Comparison of ENCODE assay signal across 24 mouse cellular contexts in the genomic region with DNA sequence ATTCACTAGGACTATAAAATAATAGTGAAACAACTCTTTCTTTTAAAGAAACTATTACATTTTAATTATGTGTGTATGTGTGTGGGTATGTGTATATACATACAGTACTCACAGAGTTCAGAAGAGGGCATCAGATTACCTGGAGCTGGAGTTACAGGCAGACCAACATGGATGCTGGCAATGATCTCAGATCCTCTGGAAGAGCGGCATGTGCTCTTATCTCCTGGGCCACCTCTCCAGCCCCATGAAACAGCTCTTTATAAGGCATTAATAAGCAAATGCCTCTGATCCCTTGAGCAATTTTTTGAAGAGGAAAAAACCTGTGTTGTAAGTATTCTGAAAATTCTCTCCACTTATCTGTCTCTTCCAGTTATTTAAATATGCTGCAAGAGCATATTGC. TPM values are rescaled to one million over a fixed set of nuclear protein-coding genes. Genes with fewer than 3 reads are reported as not detected.
DNase-seq lines count a peak whose midpoint lies in the region; ATAC-seq and TF ChIP-seq lines count a peak whose summit lies in the region.
"Had no signal": no experiment of that assay in that cellular context is flagged by ENCODE, and none has a peak within 500 bp of the region (broad histone marks: within the 10 kb centered on the region; RNA-seq: fewer than 3 reads in every experiment).

No protein-coding gene starts in this region.

- no peak overlapping the region for H3K4me3 ChIP-seq in G1E (ENCODE audit: low read depth, low read length)
- no peak overlapping the region for H3K4me3 ChIP-seq in liver, embryonic 12.5 days
- no peak overlapping the region for H3K4me3 ChIP-seq in liver, postnatal 0 days (ENCODE audit: low read depth, low read length)
- H3K4me3 ChIP-seq in lung, postnatal 0 days (ENCODE audit: low read depth, low read length) = no peak overlapping the region
- H3K4me3 ChIP-seq: embryonic facial prominence, embryonic 10.5 days; embryonic facial prominence, embryonic 15.5 days; gastrocnemius, adult 2 months; myocyte; neural tube, embryonic 13.5 days had no signal

- peak; percentile 87 for TF ChIP-seq EP300 in liver, postnatal 0 days (IDR thresholded peaks at IDR 0.05; ENCODE audit: low read depth)
- TF ChIP-seq EP300 in lung, postnatal 0 days (IDR thresholded peaks at IDR 0.05) = no peak

- ATAC-seq in G1E (ENCODE audit: extremely low read depth, insufficient number of reproducible peaks, low FRiP score, poor library complexity, severe bottlenecking) = peak; percentile 54
- peak; percentile 83 for ATAC-seq in liver, embryonic 12.5 days
- ATAC-seq in liver, postnatal 0 days = peak; percentile 91
- ATAC-seq in lung, postnatal 0 days = no peak
- ATAC-seq: forebrain, embryonic 16.5 days; intestine, postnatal 0 days had no signal

- no peaks in the 10 kb centered on the region for H3K27me3 ChIP-seq in G1E (ENCODE audit: insufficient read depth, low read length)
- H3K27me3 ChIP-seq in liver, embryonic 12.5 days (replicated peaks) = no peaks in the 10 kb centered on the region
- H3K27me3 ChIP-seq in liver, postnatal 0 days (ENCODE audit: insufficient read depth, low read length) = no peaks in the 10 kb centered on the region
- H3K27me3 ChIP-seq in lung, postnatal 0 days (replicated peaks; ENCODE audit: insufficient read depth, low read length) = no peaks in the 10 kb centered on the region
- H3K27me3 ChIP-seq: embryonic facial prominence, embryonic 15.5 days; neural tube, embryonic 13.5 days had no signal

- WGBS in liver, embryonic 12.5 days (ENCODE audit: insufficient replicate concordance) = 37% methylated on average over 1 of the region's 1 CpGs
- WGBS in liver, postnatal 0 days (ENCODE audit: insufficient replicate concordance) = 53% methylated on average over 1 of the region's 1 CpGs
- whole genome bisulfite sequencing in lung, postnatal 0 days = 63% methylated on average over 1 of the region's 1 CpGs

- no peaks in the 10 kb centered on the region for H3K9me3 ChIP-seq in G1E (replicated peaks)
- no peaks in the 10 kb centered on the region for H3K9me3 ChIP-seq in liver, embryonic 12.5 days (replicated peaks)
- H3K9me3 ChIP-seq in liver, postnatal 0 days (ENCODE audit: low read length) = no peaks in the 10 kb centered on the region
- no peaks in the 10 kb centered on the region for H3K9me3 ChIP-seq in lung, postnatal 0 days (ENCODE audit: low read length)
- H3K9me3 ChIP-seq: embryonic facial prominence, embryonic 10.5 days; embryonic facial prominence, embryonic 15.5 days; neural tube, embryonic 13.5 days had no signal

- no peak for DNase-seq in G1E (ENCODE audit: low spot score)
- DNase-seq in c-Kit-positive CD71-positive TER-119-positive erythroid progenitor cells, embryonic 14.5 days (ENCODE audit: low spot score) = peak; percentile 60
- DNase-seq in liver, postnatal 0 days = no peak
- no peak for DNase-seq in gastrocnemius, postnatal 10 days
- no peak for DNase-seq in lung, postnatal 0 days (ENCODE audit: low spot score)
- DNase-seq in gastrocnemius, postnatal 4 days (ENCODE audit: low spot score in 2 of 2) = no peak
- DNase-seq: adrenal gland, postnatal 25 days; cerebellum, adult 2 months; cerebellum, postnatal 14 days; gastrocnemius, adult 2 months; heart, postnatal 4 days; kidney, postnatal 14 days; layer of hippocampus, adult 9-11 months; lung, postnatal 14 days; thymus, adult 2 months had no signal

- no peak overlapping the region for H3K4me2 ChIP-seq in liver, embryonic 12.5 days
- H3K4me2 ChIP-seq in liver, postnatal 0 days (ENCODE audit: low read depth, low read length) = no peak overlapping the region; the same call in 1 of the 2 replicates
- no peak overlapping the region for H3K4me2 ChIP-seq in lung, postnatal 0 days (replicated peaks; ENCODE audit: low read depth, low read length)
- H3K4me2 ChIP-seq: embryonic facial prominence, embryonic 15.5 days; hindbrain, embryonic 14.5 days; midbrain, embryonic 11.5 days; neural tube, embryonic 13.5 days had no signal

- H3K27ac ChIP-seq in liver, embryonic 12.5 days = peak overlapping the region; percentile 67
- H3K27ac ChIP-seq in liver, postnatal 0 days (ENCODE audit: low read depth) = peak overlapping the region; percentile 3; the same call in 1 of the 2 replicates
- no peak overlapping the region for H3K27ac ChIP-seq in lung, postnatal 0 days (ENCODE audit: low read length)
- H3K27ac ChIP-seq: embryonic facial prominence, embryonic 10.5 days; embryonic facial prominence, embryonic 15.5 days; hindbrain, embryonic 14.5 days; neural tube, embryonic 13.5 days had no signal

- H3K9ac ChIP-seq in liver, embryonic 12.5 days = no peak overlapping the region
- no peak overlapping the region for H3K9ac ChIP-seq in liver, postnatal 0 days (replicated peaks)
- no peak overlapping the region for H3K9ac ChIP-seq in lung, postnatal 0 days (replicated peaks; ENCODE audit: low read depth)
- H3K9ac ChIP-seq: embryonic facial prominence, embryonic 15.5 days; hindbrain, embryonic 14.5 days; neural tube, embryonic 13.5 days had no signal

- TF ChIP-seq CTCF in G1E (IDR thresholded peaks at IDR 0.05; ENCODE audit: low read depth, low read length) = no peak
- peak; percentile 40; the same call in 1 of the 2 replicates for TF ChIP-seq CTCF in liver, postnatal 0 days (IDR thresholded peaks at IDR 0.05; ENCODE audit: low read depth)
- TF ChIP-seq CTCF in lung, postnatal 0 days (IDR thresholded peaks at IDR 0.05) = no peak

- peaks cover 74% of the 10 kb centered on the region for H3K36me3 ChIP-seq in G1E (replicated peaks)
- H3K36me3 ChIP-seq in liver, embryonic 12.5 days = 0 out of 2 replicates have a peak, but pooled peaks cover 2% of the 10 kb centered on the region
- no peaks in the 10 kb centered on the region for H3K36me3 ChIP-seq in liver, postnatal 0 days (replicated peaks; ENCODE audit: insufficient read depth, low read length)
- H3K36me3 ChIP-seq in lung, postnatal 0 days (ENCODE audit: insufficient read depth, low read length) = no peaks in the 10 kb centered on the region
- H3K36me3 ChIP-seq: embryonic facial prominence, embryonic 10.5 days; embryonic facial prominence, embryonic 15.5 days; neural tube, embryonic 13.5 days had no signal

- peaks cover 72% of the 10 kb centered on the region for H3K4me1 ChIP-seq in G1E (ENCODE audit: insufficient read depth, low read depth, low read length)
- H3K4me1 ChIP-seq in liver, embryonic 12.5 days = peaks cover 81% of the 10 kb centered on the region
- peaks cover 21% of the 10 kb centered on the region for H3K4me1 ChIP-seq in liver, postnatal 0 days (ENCODE audit: insufficient read depth)
- H3K4me1 ChIP-seq in lung, postnatal 0 days (ENCODE audit: insufficient read depth, low read depth, low read length) = peaks cover 28% of the 10 kb centered on the region; the same call in 1 of the 2 replicates

RNA-seq across cellular contexts. Expression of a gene that starts 43.8 kb away (rescaled TPM):
- total RNA-seq in G1E (2014; fragmentation: Nextera tagmentation) (242 and 246 TPM in 2 replicates), G1E (2017) (174 and 191 TPM in 2 replicates)
- polyA plus RNA-seq in G1E (2012) = 70.4 and 76.3 TPM in 2 replicates
- 46.0 and 47.7 TPM in 2 replicates for polyA plus RNA-seq in liver, embryonic 12.5 days (2016; fragmentation: Nextera tagmentation; extraction: Ambion mirVana)
- 12.1 and 15.3 TPM in 2 replicates for polyA plus RNA-seq in liver, postnatal 0 days (2015; fragmentation: Nextera tagmentation; extraction: Ambion mirVana)
- 10 to 100 TPM; 39.9 to 51.8 TPM for total RNA-seq in gastrocnemius, postnatal 10 days (2021)
- 87.3 and 96.6 TPM in 2 replicates for polyA plus RNA-seq in lung, postnatal 0 days (2015; fragmentation: Nextera tagmentation; extraction: Ambion mirVana)
- total RNA-seq in gastrocnemius, postnatal 4 days (2021) = 10 to 100 TPM; 50.2 to 67.5 TPM
